Mouse (Mus musculus) midbrain, embryonic 13.5 days (tissue): ENCODE measurements around the gene Zfp366. TPM values are rescaled to one million over a fixed set of nuclear protein-coding genes. Genes with fewer than 3 reads are reported as not detected.

Source experiments
- ATAC-seq: fragments of 200-750 bp; cut with Nextera tagmentation; 2 replicates; pipeline ENCODE4 v1.8.0; 2017; ENCODE audit warnings: mild to moderate bottlenecking, moderate TSS enrichment, moderate library complexity
- H3K27ac ChIP-seq: fragments of 300-500 bp; sonication (generic); 2 replicates; pipeline ENCODE4 v1.5.1; 2015; ENCODE audit warnings: inconsistent platforms, mild to moderate bottlenecking, moderate library complexity
- H3K27me3 ChIP-seq: fragments of 300-500 bp; sonication (generic); 2 replicates; pipeline ENCODE4 v1.6.1; 2015; ENCODE audit warnings: mild to moderate bottlenecking, inconsistent platforms
- H3K36me3 ChIP-seq: fragments of 300-500 bp; sonication (generic); 2 replicates; pipeline ENCODE4 v1.6.1; 2015; ENCODE audit warnings: mild to moderate bottlenecking, inconsistent platforms
- H3K4me1 ChIP-seq: fragments of 300-500 bp; sonication (generic); replicated peaks from 2 replicates; pipeline ENCODE4 v1.6.1; 2015; ENCODE audit warnings: inconsistent platforms
- H3K4me2 ChIP-seq: fragments of 300-500 bp; sonication (generic); replicated peaks from 2 replicates; pipeline ENCODE4 v1.6.1; 2015; ENCODE audit warnings: moderate library complexity, mild to moderate bottlenecking, inconsistent platforms
- H3K4me3 ChIP-seq: fragments of 300-500 bp; sonication (generic); replicated peaks from 2 replicates; pipeline ENCODE4 v1.5.1; 2015; ENCODE audit warnings: mild to moderate bottlenecking, inconsistent platforms
- H3K9ac ChIP-seq: fragments of 300-500 bp; sonication (generic); replicated peaks from 2 replicates; pipeline ENCODE4 v1.6.1; 2015; ENCODE audit warnings: mild to moderate bottlenecking, inconsistent platforms
- H3K9me3 ChIP-seq: fragments of 300-500 bp; sonication (generic); 2 replicates; pipeline ENCODE4 v1.6.1; 2016; ENCODE audit warnings: mild to moderate bottlenecking, inconsistent platforms
- WGBS: fragments of 180-500 bp; shearing (Covaris S2); methylation state at CpG from one replicate; pipeline ENCODE4 v1.1.7; 2015; 5-methylcytosine and 5-hydroxymethylcytosine counted together
- polyA plus RNA-seq: library from polyadenylated mRNA; unstranded; fragments of >200 nt; fragmentation: Nextera tagmentation; extraction: Ambion mirVana; gene quantifications from 2 replicates; pipeline ENCODE4 v1.2.1, GENCODE M21; 2015

Zfp366 gene
- polyA plus RNA-seq, 1 experiment from 2014 or later: 0.54 TPM

GRCm38 (mm10) chr13:99244471-99244870 lies 59.8 kb downstream of the Zfp366 start:
- 36% methylated on average over 6 of the region's 6 CpGs for WGBS
- Histone ChIP-seq H3K4me1 (peaks cover 17% of the 10 kb centered on the region), H3K27ac (no peak overlapping the region), H3K4me2 (no peak overlapping the region), H3K4me3 (no peak overlapping the region), H3K9ac (no peak overlapping the region), H3K9me3 (no peaks in the 10 kb centered on the region), H3K27me3 (no peaks in the 10 kb centered on the region), H3K36me3 (no peaks in the 10 kb centered on the region)
- ATAC-seq: no peak

GRCm38 (mm10) chr13:99244896-99245295 lies 60.3 kb downstream of the Zfp366 start:
- Histone ChIP-seq H3K4me1 (peaks cover 13% of the 10 kb centered on the region), H3K27me3 (no peaks in the 10 kb centered on the region), H3K36me3 (no peaks in the 10 kb centered on the region), H3K27ac (peak overlapping the region; percentile 16; the same call in 1 of the 2 replicates), H3K9ac (no peak overlapping the region), H3K9me3 (no peaks in the 10 kb centered on the region), H3K4me2 (no peak overlapping the region), H3K4me3 (no peak overlapping the region)
- no peak for ATAC-seq
- WGBS: 18% methylated on average over 3 of the region's 3 CpGs

GRCm38 (mm10) chr13:99245916-99246460 lies 61.4 kb downstream of the Zfp366 start:
- no peak for ATAC-seq
- WGBS: 86% methylated on average over 21 of the region's 21 CpGs
- Histone ChIP-seq H3K9ac (no peak overlapping the region), H3K4me3 (no peak overlapping the region), H3K27ac (no peak overlapping the region), H3K27me3 (no peaks in the 10 kb centered on the region), H3K4me2 (no peak overlapping the region), H3K4me1 (peaks cover 11% of the 10 kb centered on the region), H3K9me3 (no peaks in the 10 kb centered on the region), H3K36me3 (no peaks in the 10 kb centered on the region)

- H3K4me3 ChIP-seq: no peak overlapping the region
- 0 out of 2 replicates have a peak, but pooled peaks cover 2% of the 10 kb centered on the region for H3K4me1 ChIP-seq
- H3K4me2 ChIP-seq: no peak overlapping the region
- H3K9ac ChIP-seq: no peak overlapping the region
- ATAC-seq: no peak
- H3K9me3 ChIP-seq: no peaks in the 10 kb centered on the region
- no peaks in the 10 kb centered on the region for H3K27me3 ChIP-seq
- no peak overlapping the region for H3K27ac ChIP-seq
- WGBS: 90% methylated on average over 2 of the region's 2 CpGs
- H3K36me3 ChIP-seq: no peaks in the 10 kb centered on the region
Observed at GRCm38 (mm10) chr13:99250806-99251205, 66.2 kb downstream of the Zfp366 start.

- Histone ChIP-seq H3K36me3 (no peaks in the 10 kb centered on the region), H3K9ac (no peak overlapping the region), H3K9me3 (no peaks in the 10 kb centered on the region), H3K4me1 (no peaks in the 10 kb centered on the region), H3K4me2 (no peak overlapping the region), H3K27me3 (no peaks in the 10 kb centered on the region), H3K4me3 (no peak overlapping the region), H3K27ac (no peak overlapping the region)
- ATAC-seq: no peak
Observed at GRCm38 (mm10) chr13:99254215-99254614, 69.6 kb downstream of the Zfp366 start.

GRCm38 (mm10) chr13:99254781-99255180 lies 70.2 kb downstream of the Zfp366 start:
- H3K9me3 ChIP-seq: no peaks in the 10 kb centered on the region
- 57% methylated on average over 3 of the region's 3 CpGs for WGBS
- ATAC-seq: no peak
- H3K4me1 ChIP-seq: no peaks in the 10 kb centered on the region
- H3K27me3 ChIP-seq: no peaks in the 10 kb centered on the region
- no peaks in the 10 kb centered on the region for H3K36me3 ChIP-seq
- no peak overlapping the region for H3K4me3 ChIP-seq
- no peak overlapping the region for H3K27ac ChIP-seq
- no peak overlapping the region for H3K4me2 ChIP-seq
- no peak overlapping the region for H3K9ac ChIP-seq

- WGBS: 85% methylated on average over 4 of the region's 4 CpGs
Observed at GRCm38 (mm10) chr13:99256916-99257315, 72.3 kb downstream of the Zfp366 start.

GRCm38 (mm10) chr13:99258677-99259076 lies 74.1 kb downstream of the Zfp366 start:
- Histone ChIP-seq H3K4me2 (no peak overlapping the region), H3K9ac (no peak overlapping the region), H3K27me3 (no peaks in the 10 kb centered on the region), H3K4me3 (no peak overlapping the region), H3K9me3 (no peaks in the 10 kb centered on the region), H3K4me1 (no peaks in the 10 kb centered on the region), H3K36me3 (no peaks in the 10 kb centered on the region), H3K27ac (no peak overlapping the region)
- ATAC-seq: no peak
- 93% methylated on average over 3 of the region's 3 CpGs for WGBS

More at GRCm38 (mm10) chr13:99256916-99257315, 72.3 kb downstream of the Zfp366 start:
- Histone ChIP-seq H3K9ac (no peak overlapping the region), H3K27ac (no peak overlapping the region), H3K4me1 (no peaks in the 10 kb centered on the region), H3K4me3 (no peak overlapping the region), H3K36me3 (no peaks in the 10 kb centered on the region), H3K4me2 (no peak overlapping the region), H3K9me3 (no peaks in the 10 kb centered on the region), H3K27me3 (no peaks in the 10 kb centered on the region)
- no peak for ATAC-seq

GRCm38 (mm10) chr13:99259502-99260174 lies 75.0 kb downstream of the Zfp366 start:
- no peaks in the 10 kb centered on the region for H3K27me3 ChIP-seq
- no peaks in the 10 kb centered on the region for H3K36me3 ChIP-seq
- WGBS: 83% methylated on average over 15 of the region's 15 CpGs
- H3K4me1 ChIP-seq: no peaks in the 10 kb centered on the region
- H3K9ac ChIP-seq: no peak overlapping the region
- H3K9me3 ChIP-seq: no peaks in the 10 kb centered on the region
- H3K27ac ChIP-seq: no peak overlapping the region
- H3K4me3 ChIP-seq: no peak overlapping the region
- no peak overlapping the region for H3K4me2 ChIP-seq
- ATAC-seq: no peak

- no peaks in the 10 kb centered on the region for H3K9me3 ChIP-seq
- no peak overlapping the region for H3K27ac ChIP-seq
- no peaks in the 10 kb centered on the region for H3K4me1 ChIP-seq
- H3K4me3 ChIP-seq: no peak overlapping the region
- no peaks in the 10 kb centered on the region for H3K36me3 ChIP-seq
- H3K4me2 ChIP-seq: no peak overlapping the region
- no peak for ATAC-seq
- no peaks in the 10 kb centered on the region for H3K27me3 ChIP-seq
- 91% methylated on average over 1 of the region's 1 CpGs for WGBS
- no peak overlapping the region for H3K9ac ChIP-seq
Observed at GRCm38 (mm10) chr13:99262406-99262805, 77.8 kb downstream of the Zfp366 start.

- H3K9ac ChIP-seq: no peak overlapping the region
- H3K9me3 ChIP-seq: no peaks in the 10 kb centered on the region
- no peak for ATAC-seq
- WGBS: 77% methylated on average over 4 of the region's 4 CpGs
- H3K4me3 ChIP-seq: no peak overlapping the region
- H3K4me1 ChIP-seq: no peaks in the 10 kb centered on the region
- H3K4me2 ChIP-seq: no peak overlapping the region
- no peak overlapping the region for H3K27ac ChIP-seq
- H3K27me3 ChIP-seq: no peaks in the 10 kb centered on the region
- H3K36me3 ChIP-seq: no peaks in the 10 kb centered on the region
Observed at GRCm38 (mm10) chr13:99263159-99263783, 78.6 kb downstream of the Zfp366 start.

- H3K36me3 ChIP-seq: no peaks in the 10 kb centered on the region
- ATAC-seq: no peak
- H3K27me3 ChIP-seq: no peaks in the 10 kb centered on the region
- H3K4me1 ChIP-seq: no peaks in the 10 kb centered on the region
- H3K9me3 ChIP-seq: no peaks in the 10 kb centered on the region
- 85% methylated on average over 6 of the region's 6 CpGs for WGBS
- no peak overlapping the region for H3K4me3 ChIP-seq
- no peak overlapping the region for H3K9ac ChIP-seq
- no peak overlapping the region for H3K27ac ChIP-seq
- H3K4me2 ChIP-seq: no peak overlapping the region
Observed at GRCm38 (mm10) chr13:99264483-99264882, 79.9 kb downstream of the Zfp366 start.
